Mouse (Mus musculus): ENCODE data around the gene Gpr33. TPM values are rescaled to one million over a fixed set of nuclear protein-coding genes. Genes with fewer than 3 reads are reported as not detected.

The Gpr33 gene
- polyA plus RNA-seq, 1 experiment from 2014 or later, result not detected

DNA sequence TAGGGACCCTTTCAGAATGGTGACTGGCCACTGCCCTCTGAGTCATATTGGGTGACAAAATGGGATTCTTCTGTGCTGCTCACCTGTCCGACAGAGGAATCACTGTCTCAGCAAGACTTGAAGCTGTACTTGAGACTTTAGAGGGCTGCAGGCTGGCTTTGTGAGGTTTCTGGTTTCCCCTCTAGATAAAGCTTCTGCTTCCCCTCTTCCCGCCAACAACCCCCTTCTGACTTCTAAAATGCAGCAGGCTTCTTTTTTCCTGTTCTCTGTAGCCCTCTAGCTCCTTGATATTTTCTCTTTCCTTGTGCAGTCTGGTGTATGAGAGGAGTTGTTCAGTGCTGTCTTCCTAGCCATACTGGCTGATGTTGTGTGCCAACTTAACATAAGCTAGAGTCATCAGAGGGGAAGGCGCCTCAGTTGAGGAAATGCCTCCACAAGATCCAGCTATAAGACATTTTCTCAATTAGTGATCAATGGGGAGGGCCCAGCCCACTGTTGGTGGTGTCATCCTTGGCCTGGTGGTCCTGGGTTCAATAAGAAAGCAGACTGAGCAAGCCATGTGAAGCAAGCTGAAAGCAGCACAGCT, 42.6 kb downstream of the Gpr33 start:
- WGBS, result 77% methylated on average over 3 of the region's 3 CpGs
- peaks cover 6 to 7% of the 10 kb centered on the region in 2 experiments for H3K4me1 ChIP-seq (ENCODE audit: control insufficient read depth in 2 of 2, insufficient read depth in 2 of 2, low read length in 2 of 2)
- H3K27me3 ChIP-seq (ENCODE audit: control insufficient read depth, insufficient read depth, low read length), result no peaks in the 10 kb centered on the region
- H3K36me3 ChIP-seq (ENCODE audit: control insufficient read depth, insufficient read depth, low read length), result no peaks in the 10 kb centered on the region
- no peak overlapping the region for H3K27ac ChIP-seq (replicated peaks in 1 of 2; ENCODE audit: control insufficient read depth in 1 of 2, insufficient read depth in 1 of 2, low read depth in 2 of 2, low read length in 2 of 2)
- no peak overlapping the region for H3K4me2 ChIP-seq (ENCODE audit: low read length)
- no peak overlapping the region for H3K4me3 ChIP-seq (ENCODE audit: control insufficient read depth in 1 of 2, insufficient read depth in 1 of 2, low read depth in 1 of 2, low read length in 2 of 2)
- no peak overlapping the region for H3K9ac ChIP-seq (ENCODE audit: low read length)
- ATAC-seq (ENCODE audit: insufficient number of reproducible peaks, insufficient read depth, low FRiP score, low read depth), result no peak
- no peaks in the 10 kb centered on the region for H3K9me3 ChIP-seq (ENCODE audit: control insufficient read depth, low read length)

DNA sequence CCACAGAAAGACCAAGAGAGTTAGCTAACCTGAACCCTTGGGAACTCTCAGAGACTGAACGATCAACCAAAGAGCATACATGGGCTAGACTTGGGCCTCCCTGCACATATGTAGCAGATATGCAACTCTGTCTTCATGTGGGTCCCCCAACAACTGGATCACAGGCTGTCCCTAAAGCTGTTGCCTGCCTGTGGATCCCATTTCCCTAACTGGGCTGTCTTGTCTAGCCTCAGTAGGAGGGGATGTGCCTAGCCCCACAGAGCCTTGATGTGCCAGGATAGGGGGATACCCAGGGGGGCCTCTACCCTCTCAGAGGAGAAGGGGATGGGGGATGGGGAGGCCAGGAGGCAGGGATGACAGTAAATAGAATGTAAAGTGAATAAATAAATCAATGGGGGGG, 44.2 kb downstream of the Gpr33 start:
- H3K36me3 ChIP-seq (ENCODE audit: control insufficient read depth, insufficient read depth, low read length), result no peaks in the 10 kb centered on the region
- H3K4me2 ChIP-seq (ENCODE audit: low read length), result no peak overlapping the region
- H3K27me3 ChIP-seq (ENCODE audit: control insufficient read depth, insufficient read depth, low read length), result no peaks in the 10 kb centered on the region
- ATAC-seq (ENCODE audit: insufficient number of reproducible peaks, insufficient read depth, low FRiP score, low read depth), result no peak
- H3K9me3 ChIP-seq (ENCODE audit: control insufficient read depth, low read length), result no peaks in the 10 kb centered on the region
- no peak overlapping the region for H3K9ac ChIP-seq (ENCODE audit: low read length)
- H3K4me1 ChIP-seq (ENCODE audit: control insufficient read depth in 2 of 2, insufficient read depth in 2 of 2, low read length in 2 of 2), result peaks cover 6 to 7% of the 10 kb centered on the region in 2 experiments
- 77% methylated on average over 1 of the region's 1 CpGs for WGBS
- H3K4me3 ChIP-seq (ENCODE audit: control insufficient read depth in 1 of 2, insufficient read depth in 1 of 2, low read depth in 1 of 2, low read length in 2 of 2), result no peak overlapping the region
- no peak overlapping the region for H3K27ac ChIP-seq (replicated peaks in 1 of 2; ENCODE audit: control insufficient read depth in 1 of 2, insufficient read depth in 1 of 2, low read depth in 2 of 2, low read length in 2 of 2)

- H3K9me3 ChIP-seq (ENCODE audit: control insufficient read depth, low read length), result 0 out of 2 replicates have a peak, but pooled peaks cover 2% of the 10 kb centered on the region
- no peak overlapping the region for H3K9ac ChIP-seq (ENCODE audit: low read length)
- H3K4me3 ChIP-seq (ENCODE audit: control insufficient read depth in 1 of 2, insufficient read depth in 1 of 2, low read depth in 1 of 2, low read length in 2 of 2), result no peak overlapping the region
- H3K36me3 ChIP-seq (ENCODE audit: control insufficient read depth, insufficient read depth, low read length), result no peaks in the 10 kb centered on the region
- no peak for ATAC-seq (ENCODE audit: insufficient number of reproducible peaks, insufficient read depth, low FRiP score, low read depth)
- 57% methylated on average over 9 of the region's 9 CpGs for WGBS
- H3K4me1 ChIP-seq (ENCODE audit: control insufficient read depth in 2 of 2, insufficient read depth in 2 of 2, low read length in 2 of 2), result 0 out of 4 replicates have a peak, but pooled peaks cover 0 to 2% of the 10 kb centered on the region in 2 experiments
- no peak overlapping the region for H3K4me2 ChIP-seq (ENCODE audit: low read length)
- H3K27ac ChIP-seq (replicated peaks in 1 of 2; ENCODE audit: control insufficient read depth in 1 of 2, insufficient read depth in 1 of 2, low read depth in 2 of 2, low read length in 2 of 2), result no peak overlapping the region
- H3K27me3 ChIP-seq (ENCODE audit: control insufficient read depth, insufficient read depth, low read length), result no peaks in the 10 kb centered on the region
These were observed 51.3 kb downstream of the Gpr33 start for GRCm38 (mm10) chr12:51976531-51976930.

DNA sequence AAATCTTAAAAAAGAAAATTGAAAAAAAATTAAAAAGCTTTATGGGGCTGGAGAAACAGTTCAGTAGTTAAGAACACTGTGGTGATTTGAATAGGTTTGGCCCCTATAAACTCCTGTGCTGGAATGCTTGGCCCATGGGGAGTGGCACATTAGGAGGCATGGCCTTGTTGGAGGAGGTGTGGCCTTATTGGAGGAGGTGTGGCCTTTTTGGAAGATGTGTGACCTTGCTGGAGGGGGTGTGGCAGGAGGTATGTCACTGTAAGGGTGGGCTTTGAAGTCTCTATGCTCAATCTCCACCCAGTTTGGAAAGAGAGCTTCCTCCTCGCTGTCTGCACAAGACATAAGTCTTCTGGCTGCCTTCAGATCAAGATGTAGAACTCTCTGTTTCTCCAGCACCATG, 53.5 kb downstream of the Gpr33 start:
- peaks cover 2 to 11% of the 10 kb centered on the region in 2 experiments for H3K4me1 ChIP-seq (ENCODE audit: control insufficient read depth in 2 of 2, insufficient read depth in 2 of 2, low read length in 2 of 2)
- H3K9ac ChIP-seq (ENCODE audit: low read length), result no peak overlapping the region
- H3K27ac ChIP-seq (replicated peaks in 1 of 2; ENCODE audit: control insufficient read depth in 1 of 2, insufficient read depth in 1 of 2, low read depth in 2 of 2, low read length in 2 of 2), result no peak overlapping the region
- ATAC-seq (ENCODE audit: insufficient number of reproducible peaks, insufficient read depth, low FRiP score, low read depth), result no peak
- no peaks in the 10 kb centered on the region for H3K36me3 ChIP-seq (ENCODE audit: control insufficient read depth, insufficient read depth, low read length)
- H3K4me2 ChIP-seq (ENCODE audit: low read length), result no peak overlapping the region
- 0 out of 2 replicates have a peak, but pooled peaks cover 2% of the 10 kb centered on the region for H3K9me3 ChIP-seq (ENCODE audit: control insufficient read depth, low read length)
- no peak overlapping the region for H3K4me3 ChIP-seq (ENCODE audit: control insufficient read depth in 1 of 2, insufficient read depth in 1 of 2, low read depth in 1 of 2, low read length in 2 of 2)
- H3K27me3 ChIP-seq (ENCODE audit: control insufficient read depth, insufficient read depth, low read length), result no peaks in the 10 kb centered on the region
- 96% methylated on average over 1 of the region's 1 CpGs for WGBS

Other genes starting within 250 kb of the Gpr33 start
- 43.3 and 43.6 TPM in 2 replicates for gene Hectd1, start 198.5 kb downstream of the Gpr33 start, polyA plus RNA-seq (2014; fragmentation: Nextera tagmentation; extraction: Ambion mirVana)
- gene Heatr5a, start 56.7 kb downstream of the Gpr33 start, polyA plus RNA-seq (2014; fragmentation: Nextera tagmentation; extraction: Ambion mirVana), result 10.3 and 10.5 TPM in 2 replicates
- gene Dtd2, start 21.6 kb downstream of the Gpr33 start, polyA plus RNA-seq (2014; fragmentation: Nextera tagmentation; extraction: Ambion mirVana), result 17.0 and 19.6 TPM in 2 replicates
- gene Nubpl, start 69.7 kb upstream of the Gpr33 start, polyA plus RNA-seq (2014; fragmentation: Nextera tagmentation; extraction: Ambion mirVana), result 12.3 and 13.1 TPM in 2 replicates

Measured in heart, embryonic 14.5 days (tissue).